Mouse (Mus musculus): ENCODE results near the gene Vmn2r59.
"Not testable (repeated sequence)": the region's sequence is repeated elsewhere in the genome, so short reads cannot be mapped to it uniquely, and the experiment has no call there.

Gene Vmn2r59

GRCm38 (mm10) chr7:42058923-42059322, at the start of gene Vmn2r59:
Gene Vmn2r59 (minus strand): TSS chr7:42059023.
- DNase-seq = no peak

GRCm38 (mm10) chr7:42107470-42107869, 48.6 kb upstream of the Vmn2r59 start, which contains the start of gene Vmn2r60:
Gene Vmn2r60 (plus strand): TSS chr7:42107770.
- no peak for DNase-seq

- not testable (repeated sequence) for DNase-seq
Observed at GRCm38 (mm10) chr7:42107061-42107460, 48.2 kb upstream of the Vmn2r59 start.

Measured in cerebellum, adult 9-11 months (tissue).